Mouse (Mus musculus) spleen, adult 2 months (tissue): Measurements from ENCODE around the gene Erc2. TPM values are rescaled to one million over a fixed set of nuclear protein-coding genes. Genes with fewer than 3 reads are reported as not detected.

Experiments used
- DNase-seq, 2 experiments: peaks; one replicate each; pipeline versions ENCODE4 v3.0.0 to v3.0.0-alpha.2; 2012 to 2021; ENCODE audit warnings: low spot score in 2 of 2, low read depth in 1 of 2
- H3K27ac ChIP-seq: fragments of 200-500 bp; 2 replicates; pipeline ENCODE4 v1.5.1; 2012; ENCODE audit warnings: low read length, inconsistent platforms; ENCODE audit not compliant: insufficient read depth
- H3K27me3 ChIP-seq: fragments of 200-500 bp; 2 replicates; pipeline ENCODE4 v1.6.1; 2012; ENCODE audit warnings: mild to moderate bottlenecking, moderate library complexity, low read length, inconsistent platforms; ENCODE audit not compliant: control insufficient read depth, insufficient read depth
- H3K36me3 ChIP-seq: fragments of 200-500 bp; 2 replicates; pipeline ENCODE4 v1.6.1; 2012; ENCODE audit warnings: mild to moderate bottlenecking, low read length, inconsistent platforms; ENCODE audit not compliant: control insufficient read depth, insufficient read depth
- H3K4me1 ChIP-seq: fragments of 200-500 bp; 2 replicates; pipeline ENCODE4 v1.6.1; 2011; ENCODE audit warnings: inconsistent platforms; ENCODE audit not compliant: control insufficient read depth, insufficient read depth, insufficient read length
- H3K4me3 ChIP-seq: fragments of 200-500 bp; 2 replicates; pipeline ENCODE4 v1.5.1; 2011; ENCODE audit warnings: mild to moderate bottlenecking, inconsistent platforms; ENCODE audit not compliant: insufficient read depth, insufficient read length; ENCODE audit errors: extremely low read depth
- CTCF ChIP-seq: fragments of 200-500 bp; IDR thresholded peaks from 2 replicates; pipeline ENCODE4 v1.5.1; 2011; ENCODE audit warnings: mild to moderate bottlenecking, inconsistent platforms; ENCODE audit not compliant: insufficient read depth, insufficient read length, insufficient replicate concordance; ENCODE audit errors: extremely low read depth
- POLR2A ChIP-seq: fragments of 200-500 bp; IDR thresholded peaks from 2 replicates; pipeline ENCODE4 v1.6.1; 2011; ENCODE audit warnings: low read depth, low read length, inconsistent platforms
- WGBS: fragments of 180-500 bp; shearing (Covaris S2); methylation state at CpG from one replicate; pipeline ENCODE4 v1.1.7; 2018; 5-methylcytosine and 5-hydroxymethylcytosine counted together
- polyA plus RNA-seq: library from polyadenylated mRNA; depleted of rRNA; stranded (reverse); fragments of >200 nt; gene quantifications from 2 replicates; pipeline ENCODE4 v1.2.3, GENCODE M21; 2012

Gene Erc2
- polyA plus RNA-seq, 1 experiment = 0.11 TPM

DNA sequence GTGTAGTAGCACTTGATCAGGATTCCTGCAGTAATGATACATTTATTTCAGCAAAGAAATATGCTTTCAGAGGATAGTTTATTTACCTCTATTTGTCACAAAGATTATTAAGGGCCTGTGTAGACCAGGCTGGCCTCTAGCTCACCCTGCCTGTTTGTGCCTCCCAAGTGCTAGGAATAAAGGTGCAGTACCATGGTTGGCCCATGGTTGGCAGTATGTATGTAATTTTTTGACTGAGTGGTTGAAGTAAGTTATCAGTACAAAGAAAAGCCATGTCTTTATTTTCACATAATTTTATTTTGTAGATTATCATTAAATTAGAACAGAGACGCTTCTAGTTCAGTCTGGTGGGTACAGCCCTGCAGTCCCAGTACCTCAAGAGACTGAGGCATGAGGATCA is 136.0 kb downstream of the Erc2 start:
- no peaks in the 10 kb centered on the region for H3K27me3 ChIP-seq
- WGBS = 93% methylated on average over 1 of the region's 1 CpGs
- no peaks in the 10 kb centered on the region for H3K36me3 ChIP-seq
- no peak overlapping the region for H3K4me3 ChIP-seq
- DNase-seq = no peak
- no peak for TF ChIP-seq CTCF
- no peak for TF ChIP-seq POLR2A
- H3K27ac ChIP-seq = no peak overlapping the region
- H3K4me1 ChIP-seq = no peaks in the 10 kb centered on the region

DNA sequence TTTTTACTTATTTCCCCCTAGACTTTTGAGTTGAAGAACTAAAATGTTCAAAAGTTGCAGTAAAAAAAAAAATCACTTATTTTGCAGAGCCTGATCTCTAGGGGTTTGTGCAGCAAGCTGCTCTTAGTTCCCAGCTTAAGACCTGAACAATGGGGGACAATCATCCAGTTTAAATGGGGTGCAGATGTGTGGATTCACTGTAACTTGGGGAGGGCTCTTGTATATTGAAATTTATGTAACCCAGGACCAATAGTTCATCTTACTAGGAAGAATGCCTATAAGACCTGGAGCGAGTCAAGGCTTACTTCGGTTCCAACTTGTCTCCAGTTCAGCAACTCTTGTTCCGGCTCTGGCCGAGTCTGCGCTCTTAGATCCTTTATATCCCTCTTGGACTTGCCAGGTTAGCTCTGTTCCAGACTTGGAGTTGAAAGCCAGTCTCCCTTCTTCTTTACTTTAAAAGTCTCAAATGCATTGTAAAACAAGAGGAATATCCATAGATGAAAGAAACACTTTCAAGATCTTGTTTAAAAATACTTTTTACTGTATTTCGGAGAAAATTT is 136.9 kb downstream of the Erc2 start:
- no peaks in the 10 kb centered on the region for H3K36me3 ChIP-seq
- TF ChIP-seq CTCF (no peak), POLR2A (no peak)

DNA sequence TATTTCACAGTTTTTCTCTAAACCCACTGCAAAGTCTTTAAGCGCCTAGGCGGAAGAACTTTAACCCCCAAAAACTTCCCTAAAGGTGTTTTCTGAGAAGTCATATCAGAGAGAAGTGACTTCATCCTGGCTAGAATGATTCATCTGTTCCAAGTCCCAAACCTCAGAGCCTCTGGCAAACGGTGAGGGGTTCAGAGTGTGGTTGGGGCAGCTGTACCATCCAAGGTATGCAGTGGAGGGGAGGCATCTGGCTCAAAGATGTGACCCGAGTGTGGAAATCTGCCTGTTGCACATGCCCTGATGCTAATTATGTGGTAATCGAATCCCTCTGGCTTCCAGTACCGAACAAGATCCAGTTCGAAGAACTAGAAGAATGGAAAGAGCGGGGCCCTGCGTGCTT is 137.8 kb downstream of the Erc2 start:
- H3K27ac ChIP-seq = no peak overlapping the region
- TF ChIP-seq POLR2A (no peak), CTCF (no peak)
- DNase-seq = no peak
- no peaks in the 10 kb centered on the region for H3K27me3 ChIP-seq
- no peak overlapping the region for H3K4me3 ChIP-seq
- WGBS = 69% methylated on average over 9 of the region's 9 CpGs
- H3K36me3 ChIP-seq = no peaks in the 10 kb centered on the region
- H3K4me1 ChIP-seq = no peaks in the 10 kb centered on the region

More for the DNA sequence above, 136.9 kb downstream of the Erc2 start:
- H3K4me1 ChIP-seq = no peaks in the 10 kb centered on the region
- no peak overlapping the region for H3K4me3 ChIP-seq
- DNase-seq = no peak
- no peaks in the 10 kb centered on the region for H3K27me3 ChIP-seq
- 95% methylated on average over 6 of the region's 6 CpGs for WGBS
- H3K27ac ChIP-seq = no peak overlapping the region

DNA sequence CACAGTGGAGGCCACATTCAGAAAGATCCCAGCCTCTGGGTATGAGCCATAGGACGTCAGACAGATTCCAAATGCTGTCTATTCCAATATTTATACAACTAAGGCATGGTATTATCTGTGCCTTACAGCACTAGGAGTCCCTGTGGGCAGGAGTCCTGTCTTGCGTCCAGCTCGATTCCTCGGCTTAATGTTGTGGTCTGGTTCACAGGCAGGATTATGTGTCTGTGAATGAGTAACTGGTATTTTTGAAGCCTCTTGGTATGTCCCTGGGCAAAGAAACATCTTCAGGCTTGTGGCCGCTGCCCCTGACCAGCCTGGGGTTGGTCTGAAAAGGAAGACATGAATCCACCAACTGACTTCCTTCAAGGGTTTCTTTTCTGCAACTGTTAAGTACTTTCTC is 153.1 kb downstream of the Erc2 start:
- DNase-seq = no peak
- no peak overlapping the region for H3K27ac ChIP-seq
- no peaks in the 10 kb centered on the region for H3K4me1 ChIP-seq
- H3K36me3 ChIP-seq = no peaks in the 10 kb centered on the region
- WGBS = 82% methylated on average over 5 of the region's 5 CpGs
- H3K27me3 ChIP-seq = no peaks in the 10 kb centered on the region
- TF ChIP-seq CTCF = no peak
- TF ChIP-seq POLR2A = no peak
- no peak overlapping the region for H3K4me3 ChIP-seq

DNA sequence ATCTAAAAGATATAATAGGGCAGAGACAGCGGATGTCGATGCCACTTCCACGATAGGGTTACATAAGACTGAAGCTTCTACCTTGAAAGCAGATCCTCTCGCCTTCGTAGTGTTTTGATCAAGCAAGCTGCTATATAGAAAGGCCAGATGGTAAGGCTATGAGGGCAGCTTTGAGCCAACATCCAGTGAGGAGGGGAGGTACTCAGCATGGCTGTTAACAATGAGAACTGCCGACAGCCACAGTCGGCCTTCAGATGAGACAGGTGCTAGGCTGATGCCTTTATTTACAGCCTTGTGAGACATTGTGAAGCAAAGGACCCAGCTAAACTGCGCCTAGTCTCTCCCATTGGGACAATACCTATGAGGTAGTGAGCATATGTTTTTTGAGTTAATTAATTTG is 156.3 kb downstream of the Erc2 start:
- Histone ChIP-seq H3K4me1 (no peaks in the 10 kb centered on the region), H3K4me3 (no peak overlapping the region), H3K27ac (no peak overlapping the region), H3K36me3 (no peaks in the 10 kb centered on the region), H3K27me3 (no peaks in the 10 kb centered on the region)
- WGBS = 92% methylated on average over 8 of the region's 8 CpGs
- TF ChIP-seq CTCF = no peak
- TF ChIP-seq POLR2A = no peak
- DNase-seq = no peak

DNA sequence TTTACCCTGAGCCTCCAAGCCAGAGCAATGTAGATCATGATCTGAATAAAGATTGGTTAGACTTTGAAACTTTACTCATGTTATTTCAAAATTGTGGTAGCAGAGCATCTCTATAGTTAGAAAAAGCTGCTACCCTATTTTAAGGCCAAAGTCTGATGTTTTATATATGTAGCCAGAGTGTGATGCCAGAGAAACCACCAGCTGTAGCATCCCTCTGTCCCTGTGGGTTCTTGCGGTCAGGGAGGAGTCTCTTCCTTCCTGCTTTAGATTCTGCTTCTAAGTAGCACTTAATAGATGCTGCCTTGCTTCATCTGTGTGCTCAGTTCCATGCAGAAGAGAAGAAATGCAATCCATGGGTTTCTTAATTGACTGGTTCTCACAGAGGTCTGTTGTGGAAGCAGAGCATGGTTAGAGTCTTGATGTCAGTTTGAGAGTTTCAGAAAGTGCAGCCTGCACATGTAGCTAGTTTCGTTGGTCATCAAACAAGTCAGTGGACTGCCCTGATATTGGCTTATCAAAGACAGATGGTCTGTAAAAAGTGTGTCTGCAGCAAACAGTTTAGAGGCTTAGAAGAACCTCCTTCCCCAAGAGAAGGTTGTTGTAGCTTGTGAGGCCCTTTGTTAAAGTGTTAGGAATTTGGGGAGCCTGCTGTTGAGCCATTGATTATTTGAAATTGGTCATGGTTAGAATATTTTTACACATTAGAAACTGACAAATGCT is 156.9 kb downstream of the Erc2 start:
- TF ChIP-seq CTCF = no peak
- no peak for TF ChIP-seq POLR2A
- 66% methylated on average over 2 of the region's 2 CpGs for WGBS

DNA sequence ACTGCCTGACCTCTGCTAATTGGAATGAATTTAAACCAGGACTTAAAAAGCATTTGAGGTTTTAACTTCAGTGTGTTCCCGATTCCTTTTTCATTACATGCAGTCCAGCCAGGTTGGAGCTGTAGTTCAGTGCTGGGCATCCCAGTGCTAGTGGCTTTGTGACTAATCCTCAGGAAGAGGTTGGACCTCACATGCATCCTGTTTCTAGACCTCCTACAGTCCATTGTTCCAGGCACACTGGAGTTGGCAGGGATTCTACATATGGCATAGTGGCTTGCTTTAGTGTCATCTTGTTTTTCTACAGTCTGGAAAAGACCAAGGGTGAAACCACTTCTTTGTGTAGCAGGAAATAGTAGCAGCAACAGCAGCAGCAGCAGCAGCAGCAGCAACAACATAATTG is 159.0 kb downstream of the Erc2 start:
- no peak for TF ChIP-seq POLR2A
- TF ChIP-seq CTCF = no peak
- 83% methylated on average over 1 of the region's 1 CpGs for WGBS

More for the DNA sequence above, 156.9 kb downstream of the Erc2 start:
- Histone ChIP-seq H3K36me3 (no peaks in the 10 kb centered on the region), H3K27me3 (no peaks in the 10 kb centered on the region), H3K4me1 (no peaks in the 10 kb centered on the region), H3K27ac (no peak overlapping the region), H3K4me3 (no peak overlapping the region)
- no peak for DNase-seq

More for the DNA sequence above, 159.0 kb downstream of the Erc2 start:
- Histone ChIP-seq H3K36me3 (no peaks in the 10 kb centered on the region), H3K4me1 (no peaks in the 10 kb centered on the region), H3K4me3 (no peak overlapping the region), H3K27me3 (no peaks in the 10 kb centered on the region), H3K27ac (no peak overlapping the region)
- no peak for DNase-seq
